ENCODE assay signal across 10 mouse cellular contexts in genomic region chr1:38766254-38766653, GRCm38 (mm10).
DNase-seq lines count a peak whose midpoint lies in the region; ATAC-seq and TF ChIP-seq lines count a peak whose summit lies in the region.
"Had no signal": no experiment of that assay in that cellular context is flagged by ENCODE, and none has a peak within 500 bp of the region (broad histone marks: within the 10 kb centered on the region; RNA-seq: fewer than 3 reads in every experiment).

No protein-coding gene starts in this region.

- TF ChIP-seq CTCF in kidney, postnatal 0 days (IDR thresholded peaks at IDR 0.05; ENCODE audit: low read depth): no peak

- no peak overlapping the region for H3K9ac ChIP-seq in kidney, postnatal 0 days (ENCODE audit: low read depth, low read length)
- H3K9ac ChIP-seq in embryonic facial prominence, embryonic 12.5 days: no peak overlapping the region
- H3K9ac ChIP-seq in limb, embryonic 13.5 days: no peak overlapping the region

- peaks cover 4% of the 10 kb centered on the region; the same call in 1 of the 2 replicates for H3K4me1 ChIP-seq in kidney, postnatal 0 days (replicated peaks; ENCODE audit: insufficient read depth, low read length)
- H3K4me1 ChIP-seq in embryonic facial prominence, embryonic 12.5 days: peaks cover 44% of the 10 kb centered on the region
- peaks cover 78% of the 10 kb centered on the region for H3K4me1 ChIP-seq in limb, embryonic 13.5 days

- H3K27me3 ChIP-seq in kidney, postnatal 0 days (ENCODE audit: insufficient read depth, low read length): no peaks in the 10 kb centered on the region
- no peaks in the 10 kb centered on the region for H3K27me3 ChIP-seq in embryonic facial prominence, embryonic 12.5 days
- peaks cover 6% of the 10 kb centered on the region; the same call in 1 of the 2 replicates for H3K27me3 ChIP-seq in limb, embryonic 13.5 days

- H3K27ac ChIP-seq in kidney, postnatal 0 days: peak overlapping the region; percentile 50; the same call in 1 of the 2 replicates
- H3K27ac ChIP-seq in embryonic facial prominence, embryonic 12.5 days: peak overlapping the region; percentile 83
- peak overlapping the region; percentile 88; the same call in 1 of the 2 replicates for H3K27ac ChIP-seq in limb, embryonic 13.5 days

- no peak overlapping the region for H3K4me3 ChIP-seq in kidney, postnatal 0 days (replicated peaks; ENCODE audit: low read depth, low read length)
- H3K4me3 ChIP-seq in embryonic facial prominence, embryonic 12.5 days: no peak overlapping the region
- H3K4me3 ChIP-seq in limb, embryonic 13.5 days: no peak overlapping the region
- H3K4me3 ChIP-seq: myocyte had no signal

- WGBS in kidney, postnatal 0 days: 37% methylated on average over 4 of the region's 4 CpGs
- WGBS in embryonic facial prominence, embryonic 12.5 days: 54% methylated on average over 4 of the region's 4 CpGs
- WGBS in limb, embryonic 13.5 days: 38% methylated on average over 4 of the region's 4 CpGs

- H3K36me3 ChIP-seq in kidney, postnatal 0 days (ENCODE audit: insufficient read depth, low read length): no peaks in the 10 kb centered on the region
- no peaks in the 10 kb centered on the region for H3K36me3 ChIP-seq in embryonic facial prominence, embryonic 12.5 days
- H3K36me3 ChIP-seq in limb, embryonic 13.5 days: no peaks in the 10 kb centered on the region

- no peak overlapping the region for H3K4me2 ChIP-seq in kidney, postnatal 0 days (ENCODE audit: low read length)
- H3K4me2 ChIP-seq in embryonic facial prominence, embryonic 12.5 days (replicated peaks): no peak overlapping the region
- 0 out of 2 replicates have a peak overlapping the region, but pooled peaks have one; percentile 64 for H3K4me2 ChIP-seq in limb, embryonic 13.5 days (replicated peaks)

- no peaks in the 10 kb centered on the region for H3K9me3 ChIP-seq in kidney, postnatal 0 days (replicated peaks; ENCODE audit: low read length)
- H3K9me3 ChIP-seq in embryonic facial prominence, embryonic 12.5 days: no peaks in the 10 kb centered on the region
- no peaks in the 10 kb centered on the region for H3K9me3 ChIP-seq in limb, embryonic 13.5 days

- peak; percentile 42 for DNase-seq in embryo, embryonic 10 days (ENCODE audit: low spot score)
- DNase-seq in embryo, embryonic 10.5 days (ENCODE audit: low spot score): no peak
- DNase-seq in kidney, postnatal 0 days (ENCODE audit: low spot score): no peak
- DNase-seq in kidney, postnatal 10 days: no peak
- DNase-seq in ovary, postnatal 10 days (ENCODE audit: low spot score): no peak
- no peak for DNase-seq in thymus, adult 18-20 months
- DNase-seq: cerebellum, adult 18-20 months had no signal

- ATAC-seq in kidney, postnatal 0 days (replicated peaks; ENCODE audit: low FRiP score, low read depth): no peak
- no peak for ATAC-seq in embryonic facial prominence, embryonic 12.5 days (ENCODE audit: insufficient number of reproducible peaks, insufficient read depth, low FRiP score, low TSS enrichment)
- ATAC-seq in limb, embryonic 13.5 days (ENCODE audit: low FRiP score, low read depth): no peak
